Mouse (Mus musculus) limb, embryonic 11.5 days (tissue): ENCODE measurements around the gene 1700020D05Rik. TPM values are rescaled to one million over a fixed set of nuclear protein-coding genes. Genes with fewer than 3 reads are reported as not detected.

Experiments used
- ATAC-seq: fragments of 200-750 bp; cut with Nextera tagmentation; 2 replicates; pipeline ENCODE4 v1.8.0; 2017; ENCODE audit warnings: low read depth; ENCODE audit not compliant: insufficient number of reproducible peaks, low FRiP score, low TSS enrichment
- DNase-seq: peaks from one replicate; pipeline ENCODE4 v3.0.0-alpha.2; 2015; ENCODE audit warnings: low spot score
- H3K27ac ChIP-seq: fragments of 300-500 bp; sonication (generic); replicated peaks from 2 replicates; pipeline ENCODE4 v1.5.1; 2014; ENCODE audit warnings: low read depth, mild to moderate bottlenecking, low read length
- H3K27me3 ChIP-seq: fragments of 300-500 bp; sonication (generic); 2 replicates; pipeline ENCODE4 v1.6.1; 2014; ENCODE audit warnings: mild to moderate bottlenecking, low read length, mixed read lengths; ENCODE audit not compliant: control insufficient read depth, insufficient read depth
- H3K36me3 ChIP-seq: fragments of 300-500 bp; sonication (generic); 2 replicates; pipeline ENCODE4 v1.6.1; 2014; ENCODE audit warnings: mild to moderate bottlenecking, low read length, moderate library complexity, mixed read lengths; ENCODE audit not compliant: control insufficient read depth, insufficient read depth
- H3K4me1 ChIP-seq: fragments of 300-500 bp; sonication (generic); 2 replicates; pipeline ENCODE4 v1.6.1; 2014; ENCODE audit warnings: low read length, mixed read lengths; ENCODE audit not compliant: control insufficient read depth, insufficient read depth
- H3K4me2 ChIP-seq: fragments of 300-500 bp; sonication (generic); 2 replicates; pipeline ENCODE4 v1.6.1; 2014; ENCODE audit warnings: low read depth, mild to moderate bottlenecking, moderate library complexity; ENCODE audit not compliant: severe bottlenecking
- H3K4me3 ChIP-seq: fragments of 300-500 bp; sonication (generic); 2 replicates; pipeline ENCODE4 v1.5.1; 2014; ENCODE audit warnings: low read depth, low read length
- H3K9ac ChIP-seq: fragments of 300-500 bp; sonication (generic); 2 replicates; pipeline ENCODE4 v1.6.1; 2014; ENCODE audit warnings: mild to moderate bottlenecking, low read length
- H3K9me3 ChIP-seq: fragments of 300-500 bp; sonication (generic); 2 replicates; pipeline ENCODE4 v1.6.1; 2016; ENCODE audit warnings: low read length; ENCODE audit not compliant: control insufficient read depth
- whole genome bisulfite sequencing: fragments of 180-500 bp; shearing (Covaris S2); extraction: QIAGEN DNeasy Blood & Tissue Kit; methylation state at CpG from one replicate; pipeline ENCODE4 v1.1.7; 2014; 5-methylcytosine and 5-hydroxymethylcytosine counted together
- polyA plus RNA-seq: library from polyadenylated mRNA; unstranded; fragments of >200 nt; fragmentation: Nextera tagmentation; extraction: Ambion mirVana; gene quantifications from 2 replicates; pipeline ENCODE4 v1.2.1, GENCODE M21; 2014

1700020D05Rik gene
- 0.35 TPM in 1 of 2 replicates, not detected in the other for polyA plus RNA-seq

GRCm38 (mm10) chr19:5503687-5504086, at the start of gene 1700020D05Rik:
1700020D05Rik (minus strand) TSS chr19:5503787.
- Histone ChIP-seq H3K4me1 (no peaks in the 10 kb centered on the region), H3K9ac (no peak within 1 kb of the TSS), H3K27me3 (no peaks in the 10 kb centered on the region), H3K36me3 (no peaks in the 10 kb centered on the region), H3K27ac (no peak within 1 kb of the TSS), H3K4me2 (no peak within 1 kb of the TSS), H3K4me3 (no peak within 1 kb of the TSS), H3K9me3 (no peaks in the 10 kb centered on the region)
- ATAC-seq (no peak), DNase-seq (no peak)
- 39% methylated on average over 17 of the region's 17 CpGs for WGBS

- Histone ChIP-seq H3K9ac (no peak overlapping the region), H3K4me1 (no peaks in the 10 kb centered on the region), H3K27me3 (no peaks in the 10 kb centered on the region), H3K4me3 (no peak overlapping the region), H3K9me3 (no peaks in the 10 kb centered on the region), H3K27ac (no peak overlapping the region), H3K4me2 (no peak overlapping the region), H3K36me3 (no peaks in the 10 kb centered on the region)
- DNase-seq (no peak), ATAC-seq (no peak)
- 88% methylated on average over 4 of the region's 4 CpGs for WGBS
Measured at GRCm38 (mm10) chr19:5547471-5548056, 44.0 kb upstream of the 1700020D05Rik start.

- no peaks in the 10 kb centered on the region for H3K36me3 ChIP-seq
- H3K9ac ChIP-seq: no peak overlapping the region
- DNase-seq: no peak
- H3K9me3 ChIP-seq: no peaks in the 10 kb centered on the region
- H3K4me2 ChIP-seq: no peak overlapping the region
- no peak overlapping the region for H3K4me3 ChIP-seq
- H3K4me1 ChIP-seq: no peaks in the 10 kb centered on the region
- ATAC-seq: no peak
- WGBS: 48% methylated on average over 11 of the region's 11 CpGs
- H3K27me3 ChIP-seq: no peaks in the 10 kb centered on the region
- H3K27ac ChIP-seq: no peak overlapping the region
Measured at GRCm38 (mm10) chr19:5544031-5544430, 40.4 kb upstream of the 1700020D05Rik start.

GRCm38 (mm10) chr19:5543362-5543761, 39.8 kb upstream of the 1700020D05Rik start:
- Histone ChIP-seq H3K4me2 (no peak overlapping the region), H3K9ac (no peak overlapping the region), H3K9me3 (no peaks in the 10 kb centered on the region), H3K27ac (no peak overlapping the region), H3K36me3 (no peaks in the 10 kb centered on the region), H3K4me1 (no peaks in the 10 kb centered on the region), H3K4me3 (no peak overlapping the region), H3K27me3 (no peaks in the 10 kb centered on the region)
- WGBS: 91% methylated on average over 9 of the region's 9 CpGs
- ATAC-seq: no peak
- no peak for DNase-seq

- ATAC-seq (no peak), DNase-seq (no peak)
- no peak overlapping the region for H3K4me3 ChIP-seq
- H3K27ac ChIP-seq: no peak overlapping the region
- H3K36me3 ChIP-seq: no peaks in the 10 kb centered on the region
- H3K4me2 ChIP-seq: no peak overlapping the region
- WGBS: 79% methylated on average over 8 of the region's 8 CpGs
- H3K9me3 ChIP-seq: no peaks in the 10 kb centered on the region
- H3K27me3 ChIP-seq: no peaks in the 10 kb centered on the region
- no peak overlapping the region for H3K9ac ChIP-seq
- H3K4me1 ChIP-seq: no peaks in the 10 kb centered on the region
Measured at GRCm38 (mm10) chr19:5538786-5539185, 35.2 kb upstream of the 1700020D05Rik start.

GRCm38 (mm10) chr19:5532520-5532919, 28.9 kb upstream of the 1700020D05Rik start:
- Histone ChIP-seq H3K4me1 (no peaks in the 10 kb centered on the region), H3K27ac (no peak overlapping the region), H3K36me3 (no peaks in the 10 kb centered on the region), H3K27me3 (no peaks in the 10 kb centered on the region), H3K9ac (no peak overlapping the region), H3K9me3 (no peaks in the 10 kb centered on the region), H3K4me3 (no peak overlapping the region), H3K4me2 (no peak overlapping the region)
- ATAC-seq (no peak), DNase-seq (no peak)
- 70% methylated on average over 8 of the region's 8 CpGs for WGBS

- Histone ChIP-seq H3K9ac (no peak overlapping the region), H3K4me2 (no peak overlapping the region), H3K4me1 (no peaks in the 10 kb centered on the region), H3K27ac (no peak overlapping the region), H3K4me3 (no peak overlapping the region), H3K9me3 (no peaks in the 10 kb centered on the region), H3K36me3 (no peaks in the 10 kb centered on the region), H3K27me3 (no peaks in the 10 kb centered on the region)
- WGBS: 76% methylated on average over 7 of the region's 7 CpGs
- DNase-seq (no peak), ATAC-seq (no peak)
Measured at GRCm38 (mm10) chr19:5530138-5530524, 26.5 kb upstream of the 1700020D05Rik start.

GRCm38 (mm10) chr19:5529325-5530137, 25.9 kb upstream of the 1700020D05Rik start:
- H3K36me3 ChIP-seq: no peaks in the 10 kb centered on the region
- H3K4me1 ChIP-seq: no peaks in the 10 kb centered on the region
- H3K27ac ChIP-seq: no peak overlapping the region
- no peak overlapping the region for H3K4me3 ChIP-seq
- no peak overlapping the region for H3K9ac ChIP-seq
- no peak overlapping the region for H3K4me2 ChIP-seq
- H3K9me3 ChIP-seq: no peaks in the 10 kb centered on the region
- 19% methylated on average over 20 of the region's 20 CpGs for WGBS
- no peaks in the 10 kb centered on the region for H3K27me3 ChIP-seq
- peak; percentile 99 for DNase-seq
- peak; percentile 89 for ATAC-seq
